Mouse (Mus musculus) cerebellum, adult 2 months (tissue): ENCODE measurements around the gene Fgd2.

ENCODE experiments used
- CTCF ChIP-seq: fragments of 200-500 bp; IDR thresholded peaks from 2 replicates; pipeline ENCODE4 v1.5.1; 2011; ENCODE audit warnings: low read depth, mild to moderate bottlenecking, control low read depth, low read length, moderate library complexity, borderline replicate concordance; ENCODE audit not compliant: insufficient read depth
- POLR2A ChIP-seq: fragments of 200-500 bp; IDR thresholded peaks from 2 replicates; pipeline ENCODE4 v1.6.1; 2011; ENCODE audit warnings: low read length, control low read depth, borderline replicate concordance; ENCODE audit not compliant: insufficient read depth

DNA sequence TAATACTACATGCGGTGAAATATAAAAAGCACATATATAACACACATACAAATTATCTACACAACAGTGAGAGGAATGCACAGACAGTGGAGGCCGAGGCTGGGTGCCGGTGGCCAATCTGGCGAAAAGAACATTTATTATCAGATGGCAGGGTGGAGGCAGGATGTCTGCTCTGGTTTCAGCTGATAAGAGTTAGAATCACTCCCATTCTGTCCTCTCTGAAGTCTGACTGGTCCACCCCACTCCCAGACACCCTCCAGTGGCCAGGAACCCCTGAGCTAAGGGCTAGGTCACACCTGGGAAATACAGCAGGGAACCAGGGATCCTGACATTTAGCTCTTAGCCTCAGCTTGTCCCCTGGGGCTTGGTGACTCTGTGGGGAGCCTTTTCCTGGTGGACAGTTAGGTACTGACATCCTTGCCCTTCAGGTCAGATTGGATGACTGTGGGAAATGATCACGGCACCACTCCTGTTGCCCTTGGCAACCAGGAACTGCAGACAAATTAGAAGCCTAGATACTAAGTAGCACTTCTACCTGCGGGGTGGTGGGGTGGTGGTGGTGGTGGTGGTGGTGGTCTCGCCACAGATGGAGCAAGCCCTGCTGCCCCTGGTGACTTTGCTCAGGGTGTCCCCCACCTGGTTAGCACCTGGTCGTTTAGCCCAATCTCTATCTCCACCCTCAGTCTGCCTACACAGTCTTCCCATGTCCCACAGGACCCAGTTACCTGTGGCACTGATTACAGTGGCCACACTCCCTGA lies 40.7 kb upstream of the Fgd2 start:
- TF ChIP-seq CTCF (no peak), POLR2A (no peak)
